Mouse (Mus musculus) ovary, postnatal 10 days (tissue): ENCODE data around the gene Kcnd2.

Experiments used
- DNase-seq: peaks from one replicate; pipeline ENCODE4 v3.0.0; 2022; ENCODE audit warnings: low spot score

Kcnd2 gene

GRCm38 (mm10) chr6:21692861-21693350 lies 477.6 kb downstream of the Kcnd2 start:
- no peak for DNase-seq

GRCm38 (mm10) chr6:21697641-21698040 lies 482.3 kb downstream of the Kcnd2 start:
- DNase-seq: no peak

- DNase-seq: no peak
Observed at GRCm38 (mm10) chr6:21701131-21701530, 485.8 kb downstream of the Kcnd2 start.

- no peak for DNase-seq
Observed at GRCm38 (mm10) chr6:21709228-21709627, 493.9 kb downstream of the Kcnd2 start.

- no peak for DNase-seq
Observed at GRCm38 (mm10) chr6:21719121-21719520, 503.8 kb downstream of the Kcnd2 start.

GRCm38 (mm10) chr6:21722238-21722637 lies 506.9 kb downstream of the Kcnd2 start:
- DNase-seq: no peak

- no peak for DNase-seq
Observed at GRCm38 (mm10) chr6:21740606-21741005, 525.3 kb downstream of the Kcnd2 start.

- no peak for DNase-seq
Observed at GRCm38 (mm10) chr6:21744615-21745266, 529.4 kb downstream of the Kcnd2 start.

GRCm38 (mm10) chr6:21747536-21747935 lies 532.2 kb downstream of the Kcnd2 start:
- DNase-seq: no peak

GRCm38 (mm10) chr6:21767787-21768221 lies 552.5 kb downstream of the Kcnd2 start:
- no peak for DNase-seq

GRCm38 (mm10) chr6:21768745-21769446 lies 553.6 kb downstream of the Kcnd2 start:
- DNase-seq: no peak

- DNase-seq: no peak
Observed at GRCm38 (mm10) chr6:21769447-21769809, 554.1 kb downstream of the Kcnd2 start.

- no peak for DNase-seq
Observed at GRCm38 (mm10) chr6:21774213-21774916, 559.1 kb downstream of the Kcnd2 start.
